Mouse (Mus musculus) cerebellum, adult 2 months (tissue): ENCODE measurements at regions not wholly inside any gene's neighbourhood (a gene's known extent, or its start where the extent isn't known, plus 50 kb on each side); places are given as distances from the start of the nearest gene placed in this dataset.

ENCODE experiments used
- DNase-seq, 2 experiments: peaks; one replicate each; pipeline ENCODE4 v3.0.0; 2021
- H3K27ac ChIP-seq: fragments of 200-500 bp; 2 replicates; pipeline ENCODE4 v1.5.1; 2012; ENCODE audit warnings: low read length, control low read depth, inconsistent platforms; ENCODE audit not compliant: insufficient read depth
- H3K27me3 ChIP-seq: fragments of 200-500 bp; 2 replicates; pipeline ENCODE4 v1.6.1; 2012; ENCODE audit warnings: inconsistent platforms, mild to moderate bottlenecking, low read length, moderate library complexity; ENCODE audit not compliant: control insufficient read depth, insufficient read depth
- H3K4me1 ChIP-seq: fragments of 200-500 bp; 2 replicates; pipeline ENCODE4 v1.6.1; 2011; ENCODE audit warnings: low read length; ENCODE audit not compliant: control insufficient read depth, insufficient read depth
- H3K4me3 ChIP-seq: fragments of 200-500 bp; replicated peaks from 2 replicates; pipeline ENCODE3; 2011; ENCODE audit warnings: mild to moderate bottlenecking, low read depth, low read length, control low read depth; ENCODE audit not compliant: insufficient read depth
- CTCF ChIP-seq: fragments of 200-500 bp; IDR thresholded peaks from 2 replicates; pipeline ENCODE4 v1.5.1; 2011; ENCODE audit warnings: low read depth, mild to moderate bottlenecking, control low read depth, low read length, moderate library complexity, borderline replicate concordance; ENCODE audit not compliant: insufficient read depth
- POLR2A ChIP-seq: fragments of 200-500 bp; IDR thresholded peaks from 2 replicates; pipeline ENCODE4 v1.6.1; 2011; ENCODE audit warnings: low read length, control low read depth, borderline replicate concordance; ENCODE audit not compliant: insufficient read depth
- WGBS: fragments of 180-500 bp; shearing (Covaris S2); methylation state at CpG from one replicate; pipeline ENCODE4 v1.1.7; 2018; 5-methylcytosine and 5-hydroxymethylcytosine counted together

DNA sequence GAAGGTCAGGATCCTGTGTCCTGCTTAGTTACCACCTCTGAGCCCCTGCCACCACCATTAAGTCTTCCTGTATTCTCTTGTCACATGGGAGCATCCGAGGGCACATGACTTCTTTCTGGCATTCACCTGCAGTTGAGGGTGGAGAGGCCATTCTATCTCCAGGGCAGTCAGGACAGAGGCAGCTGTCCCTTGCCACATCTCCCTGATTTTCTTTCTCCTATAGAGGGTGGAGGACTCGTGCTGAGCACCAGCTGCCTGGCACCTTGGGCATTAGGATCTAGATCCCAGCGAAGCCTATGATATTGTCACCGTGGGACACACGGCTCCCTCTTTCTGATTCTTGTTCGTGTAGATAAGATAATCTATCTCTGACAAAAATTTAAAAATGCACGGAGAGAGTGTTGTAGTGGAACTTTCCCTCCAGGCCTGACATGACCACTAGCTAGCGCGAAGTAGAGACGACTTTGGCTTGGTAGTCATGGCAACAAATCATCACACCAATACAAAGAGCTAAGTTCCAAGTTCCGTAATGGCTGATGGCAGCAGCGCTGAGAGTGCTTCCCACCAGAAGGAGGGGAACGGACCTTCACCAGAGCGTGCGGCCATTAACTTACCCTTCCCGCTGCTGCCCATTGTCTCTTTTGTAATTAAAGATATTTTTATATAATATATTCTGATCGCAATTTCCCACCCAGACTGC, 137.7 kb downstream of the Ipmk start:
- no peak for DNase-seq
- Histone ChIP-seq H3K27me3 (no peaks in the 10 kb centered on the region; the same call in 1 of the 2 replicates), H3K4me3 (no peak overlapping the region), H3K4me1 (no peaks in the 10 kb centered on the region; the same call in 1 of the 2 replicates), H3K27ac (no peak overlapping the region)
- TF ChIP-seq CTCF (no peak), POLR2A (no peak)
- 39% methylated on average over 17 of the region's 17 CpGs for WGBS

DNA sequence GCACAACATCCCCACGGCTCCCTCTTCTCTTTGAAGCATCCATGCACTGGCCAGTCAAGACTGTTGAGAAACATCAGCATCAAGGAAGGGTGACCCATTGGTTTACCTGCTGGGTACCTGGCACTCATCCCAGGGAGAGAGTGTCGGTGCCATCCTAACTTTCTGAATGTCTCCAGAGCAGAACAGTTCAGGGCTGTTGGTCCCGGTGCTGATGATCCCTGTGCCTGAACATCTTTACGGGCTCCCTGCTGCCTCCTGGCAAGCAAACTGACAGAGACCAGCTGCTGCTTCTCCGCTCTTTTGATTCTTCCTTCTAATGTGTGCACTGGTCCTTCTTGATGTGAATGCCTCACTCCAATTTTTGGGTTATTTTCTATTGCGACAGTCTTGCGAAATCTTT, 142.2 kb downstream of the Ipmk start:
- Histone ChIP-seq H3K4me1 (no peaks in the 10 kb centered on the region; the same call in 1 of the 2 replicates), H3K4me3 (no peak overlapping the region), H3K27me3 (no peaks in the 10 kb centered on the region; the same call in 1 of the 2 replicates), H3K27ac (no peak overlapping the region)
- peak in 1 of 2 experiments; percentile 7 for DNase-seq
- WGBS, result 15% methylated on average over 7 of the region's 7 CpGs
- TF ChIP-seq CTCF, result no peak
- TF ChIP-seq POLR2A, result no peak

DNA sequence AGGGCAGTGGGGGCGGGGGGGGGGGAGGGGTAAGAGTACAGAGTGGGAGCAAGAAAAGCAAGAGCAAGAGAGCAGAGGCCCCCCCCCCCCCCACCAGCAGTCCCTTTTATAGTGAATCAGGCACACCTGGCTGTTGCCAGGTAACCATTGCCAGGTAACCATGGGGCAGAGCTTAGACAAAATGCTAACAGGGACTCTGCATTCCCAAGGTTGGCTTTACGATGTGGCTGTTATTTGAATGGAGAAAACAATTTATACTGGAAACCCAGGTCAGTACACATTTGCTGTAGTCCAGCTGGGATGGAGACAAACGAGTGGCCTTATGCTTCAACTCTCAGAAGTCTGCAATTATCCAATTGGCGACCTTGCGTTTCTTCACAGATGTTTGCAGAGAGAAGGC, 154.5 kb downstream of the Ipmk start:
- H3K4me1 ChIP-seq, result no peaks in the 10 kb centered on the region
- WGBS, result 54% methylated on average over 4 of the region's 5 CpGs
- no peak for DNase-seq
- H3K27me3 ChIP-seq, result no peaks in the 10 kb centered on the region
- H3K27ac ChIP-seq, result no peak overlapping the region
- no peak for TF ChIP-seq POLR2A
- TF ChIP-seq CTCF, result no peak
- no peak overlapping the region for H3K4me3 ChIP-seq

DNA sequence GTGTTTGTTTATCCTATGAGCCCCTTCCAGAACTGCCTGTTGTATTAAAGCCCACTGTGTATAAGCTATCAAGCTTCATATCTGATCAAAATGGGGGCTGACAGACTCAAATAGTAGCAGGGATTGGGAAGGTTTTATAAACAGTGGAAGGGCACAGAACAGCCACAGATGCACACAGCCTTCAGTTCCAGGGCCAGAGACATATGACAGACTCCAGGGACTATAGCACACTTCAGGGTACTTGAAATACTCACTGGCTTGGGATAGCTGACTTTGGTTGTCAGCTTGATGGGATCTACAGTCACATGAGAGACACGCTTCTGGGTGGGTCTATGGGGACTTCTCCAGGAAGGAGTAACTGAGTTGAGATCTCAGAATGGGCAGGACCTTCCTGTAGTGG, 156.7 kb downstream of the Ipmk start:
- no peak for DNase-seq
- Histone ChIP-seq H3K4me3 (no peak overlapping the region), H3K4me1 (no peaks in the 10 kb centered on the region), H3K27me3 (no peaks in the 10 kb centered on the region), H3K27ac (no peak overlapping the region)
- WGBS, result 88% methylated on average over 1 of the region's 1 CpGs
- no peak for TF ChIP-seq POLR2A

DNA sequence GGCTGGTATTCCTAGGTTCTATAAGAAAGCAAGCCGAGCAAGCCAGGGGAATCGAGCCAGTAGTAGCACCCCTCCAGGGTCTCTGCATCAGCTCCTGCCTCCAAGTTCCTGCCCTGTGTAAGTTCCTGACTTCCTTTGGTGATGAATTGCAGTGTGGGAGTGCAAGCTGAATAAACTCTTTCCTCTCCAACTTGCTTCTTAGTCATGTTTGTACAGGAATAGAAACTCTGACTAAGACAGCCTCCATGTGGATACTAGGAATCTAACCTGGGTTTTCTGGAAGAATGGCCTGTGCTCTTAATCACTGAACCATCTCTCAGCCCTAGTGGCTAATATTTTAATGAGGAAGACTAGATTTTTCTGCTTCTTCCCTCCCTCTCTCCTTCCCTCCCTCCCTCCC, 177.7 kb downstream of the Ipmk start:
- no peak overlapping the region for H3K27ac ChIP-seq
- no peak for TF ChIP-seq POLR2A
- TF ChIP-seq CTCF, result no peak
- 70% methylated on average over 2 of the region's 2 CpGs for WGBS
- H3K4me1 ChIP-seq, result no peaks in the 10 kb centered on the region
- H3K4me3 ChIP-seq, result no peak overlapping the region
- DNase-seq, result no peak
- no peaks in the 10 kb centered on the region for H3K27me3 ChIP-seq

DNA sequence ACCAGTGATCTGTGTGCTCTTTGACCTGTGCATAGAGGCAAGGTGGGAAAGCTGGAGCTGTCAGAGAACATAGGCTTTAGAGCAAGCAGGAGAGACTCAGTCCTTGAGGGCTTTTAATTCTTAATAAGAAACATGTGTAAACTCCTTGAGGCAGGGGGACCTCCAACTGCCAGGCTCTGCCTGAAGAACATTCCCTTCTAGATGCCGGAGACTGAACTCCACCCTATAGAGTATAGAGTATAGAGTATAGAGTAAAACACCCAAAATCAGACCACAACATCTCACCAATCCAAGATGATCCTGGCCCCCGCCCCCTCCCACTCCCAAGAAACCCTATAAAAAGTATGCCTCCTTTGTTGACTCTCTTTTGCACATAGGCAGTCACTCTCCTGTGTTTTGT, 186.2 kb downstream of the Ipmk start:
- Histone ChIP-seq H3K27ac (no peak overlapping the region), H3K27me3 (no peaks in the 10 kb centered on the region), H3K4me1 (no peaks in the 10 kb centered on the region), H3K4me3 (no peak overlapping the region)
- no peak for DNase-seq
- TF ChIP-seq POLR2A (no peak), CTCF (no peak)
- WGBS, result 90% methylated on average over 2 of the region's 2 CpGs

DNA sequence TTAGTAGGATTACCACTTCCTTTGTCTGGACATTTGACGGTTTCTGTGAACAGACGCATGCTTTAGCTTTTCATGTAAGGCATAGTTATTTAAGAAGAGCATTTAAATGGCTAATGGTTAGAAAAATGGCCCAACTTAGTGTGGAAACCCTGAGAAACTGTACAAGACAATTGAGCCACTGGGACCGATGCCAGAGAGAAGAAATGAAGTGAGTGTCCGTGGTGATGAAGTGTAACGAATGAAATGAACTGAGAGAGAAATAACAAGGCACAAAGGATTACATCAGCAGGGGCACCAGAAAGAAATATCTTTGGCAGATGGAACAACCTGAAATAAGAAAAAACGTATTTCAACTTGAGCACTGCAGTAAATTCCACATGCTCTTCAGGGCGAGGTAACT, 197.9 kb downstream of the Ipmk start:
- no peak overlapping the region for H3K4me3 ChIP-seq
- WGBS, result 43% methylated on average over 7 of the region's 7 CpGs
- no peak overlapping the region for H3K27ac ChIP-seq
- no peak for DNase-seq
- TF ChIP-seq CTCF (no peak), POLR2A (no peak)
- no peaks in the 10 kb centered on the region for H3K4me1 ChIP-seq
- H3K27me3 ChIP-seq, result no peaks in the 10 kb centered on the region

DNA sequence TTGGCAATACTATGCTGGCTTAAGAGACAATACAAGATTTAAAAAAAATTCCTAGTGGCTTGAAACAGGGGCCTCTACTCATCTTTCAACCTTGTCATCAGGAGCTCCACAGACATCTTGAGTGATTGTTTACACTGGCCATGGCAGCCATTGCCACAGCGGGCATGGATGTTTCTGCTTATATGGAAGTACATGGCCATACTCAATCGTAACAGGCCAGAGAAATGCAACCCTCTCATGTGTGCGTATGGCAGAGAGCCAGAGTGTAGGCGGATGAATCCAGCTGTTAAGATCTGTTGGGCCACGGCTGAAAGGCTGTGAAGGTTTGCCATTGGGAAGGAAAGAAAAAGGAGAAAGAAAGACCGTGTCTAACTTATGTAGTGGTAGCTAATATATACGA, 198.9 kb downstream of the Ipmk start:
- Histone ChIP-seq H3K4me3 (no peak overlapping the region), H3K27ac (no peak overlapping the region), H3K27me3 (no peaks in the 10 kb centered on the region), H3K4me1 (no peaks in the 10 kb centered on the region)
- 74% methylated on average over 7 of the region's 7 CpGs for WGBS
- DNase-seq, result no peak
- TF ChIP-seq POLR2A (no peak), CTCF (no peak)

DNA sequence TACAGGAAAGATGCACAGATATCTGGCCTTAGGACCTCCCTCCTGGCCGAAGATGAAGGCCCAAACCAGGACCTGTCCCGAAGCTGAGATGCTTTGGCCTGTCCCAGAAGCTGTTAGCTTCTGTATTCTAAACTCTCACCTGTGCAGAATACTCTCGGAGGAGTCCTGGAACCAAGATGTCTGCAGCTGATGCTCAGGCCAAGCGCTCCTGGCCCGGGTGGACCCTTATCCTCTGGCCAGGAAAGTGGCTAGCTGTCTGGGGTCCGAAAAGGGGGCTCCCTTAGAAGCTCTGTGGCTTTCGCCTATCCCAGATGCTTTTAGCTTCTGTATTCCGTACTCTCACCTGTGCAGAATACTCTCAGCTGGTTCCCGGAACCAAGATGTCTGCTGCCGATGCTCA, 236.2 kb downstream of the Ipmk start:
- no peaks in the 10 kb centered on the region for H3K4me1 ChIP-seq
- no peaks in the 10 kb centered on the region for H3K27me3 ChIP-seq
- no peak for DNase-seq
- H3K27ac ChIP-seq, result no peak overlapping the region
- H3K4me3 ChIP-seq, result no peak overlapping the region
- TF ChIP-seq CTCF (no peak), POLR2A (no peak)
- 91% methylated on average over 10 of the region's 10 CpGs for WGBS
